Mouse (Mus musculus) embryonic fibroblast, embryonic 13.5 days (primary cell): ENCODE data around the gene Vwa8.

Source experiments
- CTCF ChIP-seq: IDR thresholded peaks from 2 replicates; pipeline ENCODE4 v1.5.1; 2011; ENCODE audit warnings: mild to moderate bottlenecking, control low read depth, low read length, moderate library complexity, borderline replicate concordance; ENCODE audit not compliant: insufficient read depth
- POLR2A ChIP-seq: IDR thresholded peaks from 2 replicates; pipeline ENCODE4 v1.6.1; 2011; ENCODE audit warnings: low read depth, mild to moderate bottlenecking, control low read depth, low read length, moderate library complexity

DNA sequence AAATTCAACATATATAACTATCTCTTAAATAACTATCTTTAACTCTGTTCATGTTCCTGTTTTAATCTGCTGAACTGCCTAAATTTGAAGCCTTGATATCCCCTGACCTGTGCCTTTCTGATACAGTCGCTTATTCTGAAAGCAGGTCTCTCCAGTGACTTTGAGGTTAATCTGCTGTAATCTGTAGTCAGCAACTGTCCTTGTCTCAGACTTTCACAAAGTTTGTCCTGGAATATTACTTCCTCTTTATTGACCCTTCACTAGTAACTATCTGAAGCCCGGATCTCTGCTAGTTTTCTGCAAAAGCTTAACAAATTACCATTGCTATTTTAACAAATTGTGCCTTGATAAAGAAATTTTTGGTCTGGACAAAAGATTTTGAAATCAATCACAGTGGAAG is 147.5 kb downstream of the Vwa8 start:
- TF ChIP-seq POLR2A, result no peak
- TF ChIP-seq CTCF, result no peak
